Mouse (Mus musculus): ENCODE data around the gene Vill.

Vill gene

DNA sequence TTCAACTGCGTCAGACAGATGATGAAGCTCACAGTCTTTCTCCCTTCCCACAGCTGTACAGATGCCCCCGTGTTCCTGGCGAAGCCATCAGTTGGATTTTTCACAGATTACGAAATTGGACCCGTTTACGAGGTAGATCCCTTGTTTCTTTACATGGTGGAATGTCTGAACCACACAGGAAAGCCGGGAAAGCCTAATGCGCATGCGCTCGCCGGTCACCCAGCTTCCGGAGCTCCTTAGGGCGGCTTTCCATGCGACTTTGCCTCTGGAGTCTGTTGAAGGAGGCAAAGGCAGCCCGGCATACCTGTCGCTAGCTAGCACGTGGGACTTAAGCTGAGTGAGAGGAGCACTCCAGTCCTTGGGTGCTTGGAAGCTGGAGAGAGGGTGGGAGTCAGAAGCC lies 62.3 kb downstream of the Vill start:
- DNase-seq (ENCODE audit: low spot score): no peak

DNA sequence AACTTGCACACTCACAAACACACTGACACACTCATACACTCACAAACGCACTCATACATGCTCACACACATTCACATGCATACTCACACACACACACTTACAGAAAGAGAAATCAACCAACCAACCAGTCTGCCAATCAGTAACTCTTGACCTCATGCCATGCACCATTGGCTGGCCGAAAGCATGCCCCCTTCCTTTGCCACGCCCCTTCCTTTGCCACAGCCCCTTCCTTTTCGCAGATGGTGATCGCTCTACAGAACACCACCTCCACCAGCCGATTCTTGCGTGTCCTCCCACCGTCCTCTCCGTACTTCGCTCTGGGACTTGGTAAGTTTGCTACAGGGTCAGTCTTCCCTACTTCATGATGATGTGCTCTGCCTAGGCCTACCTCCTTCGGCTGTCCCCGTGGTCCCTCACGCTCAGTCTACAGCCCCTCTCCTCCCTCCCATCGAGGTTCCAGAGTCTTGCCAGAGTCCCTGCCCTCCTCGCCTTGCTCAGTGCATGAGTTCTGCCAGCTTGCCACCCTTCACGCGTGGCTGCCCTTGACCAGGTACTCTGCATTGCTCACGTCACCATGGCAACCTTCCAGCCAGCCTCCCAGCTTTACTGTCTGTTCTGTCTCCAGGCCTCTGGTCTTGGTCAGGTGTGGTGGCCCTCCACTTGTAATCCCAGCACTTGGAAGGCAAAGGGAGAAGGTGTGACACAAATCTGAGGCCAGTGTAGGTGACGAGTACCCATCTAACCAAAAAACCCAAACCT lies 67.0 kb downstream of the Vill start:
- no peak for DNase-seq (ENCODE audit: low spot score)

DNA sequence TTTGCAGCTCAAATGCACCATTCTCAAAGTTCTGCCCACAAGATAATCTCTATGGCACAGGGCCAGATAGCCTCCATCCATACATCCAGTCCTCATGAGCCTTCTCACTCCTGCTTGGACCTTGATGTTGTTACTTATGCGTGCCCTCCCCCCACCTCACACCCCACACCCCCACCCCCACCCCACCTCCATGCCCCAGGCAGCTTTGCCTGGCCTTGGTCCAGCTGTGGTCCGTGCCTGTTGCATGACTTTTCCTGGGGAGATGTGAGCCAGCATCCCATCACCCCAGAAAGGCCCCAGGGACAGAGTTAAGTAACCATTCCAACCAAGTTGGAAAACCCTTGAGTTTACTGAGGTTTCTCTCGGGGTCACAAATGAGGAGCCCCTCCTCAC lies 67.6 kb downstream of the Vill start:
- no peak for DNase-seq (ENCODE audit: low spot score)
